ENCODE assay signal across 22 mouse cellular contexts in genomic region chr7:128555141-128555750, GRCm38 (mm10). TPM values are rescaled to one million over a fixed set of nuclear protein-coding genes. Genes with fewer than 3 reads are reported as not detected.
DNase-seq lines count a peak whose midpoint lies in the region; ATAC-seq and TF ChIP-seq lines count a peak whose summit lies in the region.
"Had no signal": no experiment of that assay in that cellular context is flagged by ENCODE, and none has a peak within 500 bp of the region (broad histone marks: within the 10 kb centered on the region; RNA-seq: fewer than 3 reads in every experiment).

No protein-coding gene starts in this region.

- no peak overlapping the region for H3K9ac ChIP-seq in liver, adult 2 months (ENCODE audit: low read depth, low read length)
- H3K9ac ChIP-seq in liver, embryonic 12.5 days: no peak overlapping the region
- H3K9ac ChIP-seq: embryonic facial prominence, embryonic 15.5 days; forebrain, embryonic 13.5 days; heart, embryonic 13.5 days; hindbrain, embryonic 14.5 days; midbrain, embryonic 12.5 days; neural tube, embryonic 13.5 days had no signal

- H3K9me3 ChIP-seq in heart, embryonic 10.5 days: no peaks in the 10 kb centered on the region
- H3K9me3 ChIP-seq in liver, embryonic 12.5 days (replicated peaks): no peaks in the 10 kb centered on the region
- H3K9me3 ChIP-seq: embryonic facial prominence, embryonic 15.5 days; forebrain, embryonic 13.5 days; G1E; heart, embryonic 13.5 days; midbrain, embryonic 12.5 days; neural tube, embryonic 13.5 days had no signal

- no peak overlapping the region for H3K27ac ChIP-seq in heart, embryonic 10.5 days
- peak overlapping the region; percentile 28; the same call in 1 of the 2 replicates for H3K27ac ChIP-seq in liver, adult 2 months (replicated peaks; ENCODE audit: insufficient read depth, low read depth, low read length)
- H3K27ac ChIP-seq in liver, embryonic 12.5 days: no peak overlapping the region
- 0 out of 2 replicates have a peak overlapping the region, but pooled peaks have one; percentile 8 for H3K27ac ChIP-seq in embryonic fibroblast, embryonic 13.5 days (ENCODE audit: insufficient read depth, low read length)
- H3K27ac ChIP-seq: forebrain, embryonic 13.5 days; heart, adult 2 months; heart, embryonic 13.5 days; hindbrain, embryonic 14.5 days; midbrain, embryonic 12.5 days; neural tube, embryonic 13.5 days had no signal

- 81% methylated on average over 5 of the region's 5 CpGs for WGBS in heart, embryonic 10.5 days
- WGBS in liver, adult 2 months: 36% methylated on average over 5 of the region's 5 CpGs
- 67% methylated on average over 5 of the region's 5 CpGs for WGBS in liver, embryonic 12.5 days (ENCODE audit: insufficient replicate concordance)

- H3ac ChIP-seq in myocyte (ENCODE audit: control insufficient read depth, insufficient read length): no peak overlapping the region

- no peak overlapping the region for H3K4me2 ChIP-seq in liver, embryonic 12.5 days
- peak overlapping the region; percentile 64 for H3K4me2 ChIP-seq in myocyte (ENCODE audit: low read depth)
- H3K4me2 ChIP-seq: embryonic facial prominence, embryonic 15.5 days; forebrain, embryonic 13.5 days; heart, embryonic 13.5 days; hindbrain, embryonic 14.5 days; midbrain, embryonic 12.5 days; neural tube, embryonic 13.5 days had no signal

- H3K27me3 ChIP-seq in heart, embryonic 10.5 days (ENCODE audit: insufficient read depth, poor library complexity, severe bottlenecking): no peaks in the 10 kb centered on the region
- H3K27me3 ChIP-seq in liver, adult 2 months (ENCODE audit: control insufficient read depth, insufficient read depth, low read length): no peaks in the 10 kb centered on the region
- no peaks in the 10 kb centered on the region for H3K27me3 ChIP-seq in liver, embryonic 12.5 days (replicated peaks)
- no peaks in the 10 kb centered on the region for H3K27me3 ChIP-seq in myocyte (ENCODE audit: control insufficient read depth, insufficient read depth, insufficient read length)
- H3K27me3 ChIP-seq: embryonic facial prominence, embryonic 15.5 days; heart, embryonic 13.5 days; neural tube, embryonic 13.5 days had no signal

- peaks cover 18% of the 10 kb centered on the region; the same call in 1 of the 2 replicates for H3K4me1 ChIP-seq in heart, embryonic 10.5 days
- peaks cover 17% of the 10 kb centered on the region for H3K4me1 ChIP-seq in liver, adult 2 months (ENCODE audit: control insufficient read depth, insufficient read depth, low read length)
- H3K4me1 ChIP-seq in liver, embryonic 12.5 days: no peaks in the 10 kb centered on the region
- peaks cover 19% of the 10 kb centered on the region for H3K4me1 ChIP-seq in embryonic fibroblast, embryonic 13.5 days (ENCODE audit: control insufficient read depth, insufficient read depth, low read length)

- TF ChIP-seq CTCF in liver, adult 2 months (IDR thresholded peaks at IDR 0.05; ENCODE audit: low read depth, low read length): no peak
- no peak for TF ChIP-seq CTCF in embryonic fibroblast, embryonic 13.5 days (IDR thresholded peaks at IDR 0.05; ENCODE audit: borderline replicate concordance, insufficient read depth, low read length)

- H3K4me3 ChIP-seq in heart, embryonic 10.5 days: no peak overlapping the region
- H3K4me3 ChIP-seq in liver, adult 2 months (ENCODE audit: insufficient read depth, low read depth, low read length): no peak overlapping the region
- no peak overlapping the region for H3K4me3 ChIP-seq in liver, embryonic 12.5 days
- H3K4me3 ChIP-seq in embryonic fibroblast, embryonic 13.5 days (ENCODE audit: insufficient read depth, low read length): no peak overlapping the region
- no peak overlapping the region for H3K4me3 ChIP-seq in myocyte
- H3K4me3 ChIP-seq: embryonic facial prominence, embryonic 15.5 days; forebrain, embryonic 13.5 days; heart, adult 2 months; heart, embryonic 13.5 days; midbrain, embryonic 12.5 days; neural tube, embryonic 13.5 days had no signal

- H3K36me3 ChIP-seq in heart, embryonic 10.5 days: no peaks in the 10 kb centered on the region
- no peaks in the 10 kb centered on the region for H3K36me3 ChIP-seq in liver, adult 2 months (ENCODE audit: control insufficient read depth, insufficient read depth, low read length)
- no peaks in the 10 kb centered on the region for H3K36me3 ChIP-seq in liver, embryonic 12.5 days
- no peaks in the 10 kb centered on the region for H3K36me3 ChIP-seq in myocyte (ENCODE audit: control insufficient read depth, insufficient read depth)
- H3K36me3 ChIP-seq: embryonic facial prominence, embryonic 15.5 days; G1E; heart, embryonic 13.5 days; midbrain, embryonic 12.5 days; neural tube, embryonic 13.5 days had no signal

- peak; percentile 67 for DNase-seq in heart, embryonic 10.5 days (ENCODE audit: low spot score)
- no peak for DNase-seq in heart, adult 11 months
- peak; percentile 70 for DNase-seq in liver, adult 2 months (ENCODE audit: extremely low read depth, low read depth, low spot score)
- no peak for DNase-seq in thymus, postnatal 10 days (ENCODE audit: low spot score in 2 of 2)
- no peak for DNase-seq in MN1 (ENCODE audit: low spot score)
- DNase-seq: cerebellum, adult 11 months; cerebellum, adult 9-11 months; gastrocnemius, postnatal 36 days; heart, postnatal 10 days; liver had no signal

- no peak for ATAC-seq in liver, embryonic 12.5 days
- ATAC-seq: forebrain, embryonic 13.5 days; intestine, postnatal 0 days had no signal

- no peaks in the 10 kb centered on the region for H3K79me2 ChIP-seq in liver, adult 2 months (ENCODE audit: control insufficient read depth, insufficient read depth, low read length)
- no peaks in the 10 kb centered on the region for H3K79me2 ChIP-seq in myocyte (ENCODE audit: control insufficient read depth, insufficient read depth)

- no peak for TF ChIP-seq POLR2A in liver, adult 2 months (IDR thresholded peaks at IDR 0.05; ENCODE audit: extremely low read depth, insufficient read depth, low read length)
- no peak for TF ChIP-seq POLR2A in embryonic fibroblast, embryonic 13.5 days (IDR thresholded peaks at IDR 0.05; ENCODE audit: low read depth, low read length)
- TF ChIP-seq POLR2A in myocyte (IDR thresholded peaks at IDR 0.05; ENCODE audit: insufficient read length, low read depth): no peak

TF ChIP-seq in myocyte, 11 proteins besides CTCF, POLR2A, EP300 and RAD21:
- no peak for TF ChIP-seq TCF12 (IDR thresholded peaks at IDR 0.05; ENCODE audit: insufficient read depth, poor library complexity, severe bottlenecking)
- TF ChIP-seq MAX (IDR thresholded peaks at IDR 0.05; ENCODE audit: low read depth): no peak
- TF ChIP-seq POLR2AphosphoS2 (IDR thresholded peaks at IDR 0.05; ENCODE audit: insufficient read length, low read depth): no peak
- TF ChIP-seq REST (IDR thresholded peaks at IDR 0.05; ENCODE audit: insufficient read depth, insufficient read length): no peak
- TF ChIP-seq USF1 (IDR thresholded peaks at IDR 0.05; ENCODE audit: low read depth): no peak
- peak in 2 of 3 experiments; percentile 29 to 59 for TF ChIP-seq MYOD1 (IDR thresholded peaks at IDR 0.05; ENCODE audit: control insufficient read depth in 1 of 3, insufficient read length in 2 of 3, low read depth in 2 of 3)
- TF ChIP-seq SRF (IDR thresholded peaks at IDR 0.05; ENCODE audit: control insufficient read depth, insufficient read length, low read depth): no peak
TF ChIP-seq in myocyte: peak in this region for 1.

RNA-seq across cellular contexts. Expression of gene Bag3, which starts 31.8 kb away (rescaled TPM):
- polyA plus RNA-seq in heart, embryonic 10.5 days (2016; fragmentation: Nextera tagmentation; extraction: Ambion mirVana): 13.3 and 19.8 TPM in 2 replicates
- 3.4 and 4.7 TPM in 2 replicates for total RNA-seq in liver, adult 2 months (2014; rRNA removed)
- 25.8 and 30.3 TPM in 2 replicates for polyA plus RNA-seq in liver, adult 2 months (2012; rRNA removed)
- 5.5 TPM in 2 replicates for polyA plus RNA-seq in liver, embryonic 12.5 days (2016; fragmentation: Nextera tagmentation; extraction: Ambion mirVana)
- polyA plus RNA-seq in embryonic fibroblast, embryonic 13.5 days (2011; ENCODE audit: insufficient read length, low read depth, missing spikeins): 63.4 and 70.8 TPM in 2 replicates
- 68.3 TPM for polyA plus RNA-seq in myocyte (2012; fragmentation: generic; extraction: Trizol)

RNA-seq across cellular contexts. Expression of gene Inpp5f, which starts 55.9 kb away (rescaled TPM):
- 13.5 and 18.0 TPM in 2 replicates for polyA plus RNA-seq in heart, embryonic 10.5 days (2016; fragmentation: Nextera tagmentation; extraction: Ambion mirVana)
- total RNA-seq in liver, adult 2 months (2014; rRNA removed): 13.1 and 16.0 TPM in 2 replicates
- polyA plus RNA-seq in liver, adult 2 months (2012; rRNA removed): 5.2 and 5.5 TPM in 2 replicates
- polyA plus RNA-seq in liver, embryonic 12.5 days (2016; fragmentation: Nextera tagmentation; extraction: Ambion mirVana): 9.3 and 10.2 TPM in 2 replicates
- 24.4 and 27.1 TPM in 2 replicates for polyA plus RNA-seq in embryonic fibroblast, embryonic 13.5 days (2011; ENCODE audit: insufficient read length, low read depth, missing spikeins)
- polyA plus RNA-seq in myocyte (2012; fragmentation: generic; extraction: Trizol): 3.6 TPM

Comparison
In these comparisons a context has a peak if more than half of its experiments do, and no peak if none do; other contexts are left out.
1. DNase-seq: peak in heart, embryonic 10.5 days (single experiment) and liver, adult 2 months (single experiment); none in heart, adult 11 months (single experiment), thymus, postnatal 10 days (0 of 2) and MN1 (single experiment).
2. H3K27ac ChIP-seq: peak in liver, adult 2 months (single experiment) and embryonic fibroblast, embryonic 13.5 days (single experiment); none in heart, embryonic 10.5 days (single experiment) and liver, embryonic 12.5 days (single experiment).